Mouse (Mus musculus): ENCODE measurements at regions not wholly inside any gene's neighbourhood (a gene's known extent, or its start where the extent isn't known, plus 50 kb on each side); places are given as distances from the start of the nearest gene placed in this dataset.

DNA sequence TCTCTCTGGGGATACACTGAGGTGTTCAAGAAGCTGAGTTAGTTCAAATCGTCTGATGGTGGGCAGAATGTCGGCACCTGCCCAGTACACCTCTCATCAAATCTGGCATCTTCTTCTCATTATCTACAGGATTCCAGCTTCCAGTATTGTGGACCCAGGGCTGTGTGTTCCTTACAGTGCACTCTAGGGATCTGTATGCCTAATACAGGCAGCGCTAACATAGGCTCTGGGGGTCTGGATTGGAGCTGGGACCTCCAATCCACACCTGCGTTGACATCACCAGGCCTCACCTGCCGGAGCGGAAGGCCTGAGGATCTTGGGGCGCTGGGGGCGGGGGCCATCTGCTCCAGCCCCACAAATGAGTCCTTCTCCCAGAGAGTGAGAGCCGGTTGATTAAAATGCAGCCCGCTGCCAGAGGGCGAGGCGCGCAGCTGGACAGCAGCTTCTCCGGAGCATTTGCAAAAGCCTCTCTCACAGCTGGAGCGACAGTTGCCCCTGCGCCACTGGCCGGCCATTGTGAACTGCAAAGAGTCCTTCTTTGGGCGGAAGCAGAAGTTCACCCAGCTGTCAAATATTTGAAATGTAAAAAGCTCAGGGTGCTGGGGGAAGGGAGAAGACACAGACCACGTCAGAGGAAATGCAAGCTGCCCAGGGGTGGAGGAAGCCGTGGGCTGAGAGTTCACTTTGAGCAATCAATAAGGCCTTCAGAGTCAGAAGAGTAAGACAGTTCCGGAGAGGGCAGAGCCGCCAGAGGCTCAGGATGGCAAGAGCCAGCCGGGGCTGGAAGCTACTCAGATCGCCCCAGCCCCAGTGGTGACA is 347.0 kb downstream of the Rnf144a start:
- TF ChIP-seq CHD2 (IDR thresholded peaks at IDR 0.05; ENCODE audit: low read depth, low read length) (no peak), ZC3H11A (IDR thresholded peaks at IDR 0.05; ENCODE audit: borderline replicate concordance, low read depth, low read length) (no peak)
